Mouse (Mus musculus) ES-Bruce4 (cell line): ENCODE measurements at regions not wholly inside any gene's neighbourhood (a gene's known extent, or its start where the extent isn't known, plus 50 kb on each side); places are given as distances from the start of the nearest gene placed in this dataset.

Experiments
- H3K27ac ChIP-seq: 2 replicates; pipeline ENCODE4 v1.5.1; 2012; ENCODE audit warnings: low read length, inconsistent platforms; ENCODE audit not compliant: insufficient read depth
- H3K27me3 ChIP-seq: 2 replicates; pipeline ENCODE4 v1.6.1; 2012; ENCODE audit warnings: mild to moderate bottlenecking, low read length, inconsistent platforms; ENCODE audit not compliant: control insufficient read depth, poor library complexity, insufficient read depth, severe bottlenecking
- H3K36me3 ChIP-seq: 2 replicates; pipeline ENCODE4 v1.6.1; 2012; ENCODE audit warnings: inconsistent platforms, mild to moderate bottlenecking, low read length, moderate library complexity; ENCODE audit not compliant: control insufficient read depth, poor library complexity, insufficient read depth, severe bottlenecking
- H3K4me1 ChIP-seq: one replicate; pipeline ENCODE4 v1.8.1; 2011; ENCODE audit warnings: low read length; ENCODE audit not compliant: control insufficient read depth, insufficient read depth
- H3K4me3 ChIP-seq: 2 replicates; pipeline ENCODE4 v1.5.1; 2011; ENCODE audit warnings: low read depth, mild to moderate bottlenecking, low read length
- H3K9ac ChIP-seq: 2 replicates; pipeline ENCODE4 v1.6.1; 2012; ENCODE audit warnings: low read depth, mild to moderate bottlenecking, inconsistent platforms; ENCODE audit not compliant: poor library complexity, severe bottlenecking
- H3K9me3 ChIP-seq: replicated peaks from 2 replicates; pipeline ENCODE4 v1.6.1; 2012; ENCODE audit warnings: mild to moderate bottlenecking, low read length, inconsistent platforms; ENCODE audit not compliant: control insufficient read depth, poor library complexity, insufficient read depth, severe bottlenecking
- CTCF ChIP-seq: IDR thresholded peaks from one replicate; pipeline ENCODE4 v1.8.1; 2011; ENCODE audit warnings: low read depth, low read length
- EP300 ChIP-seq: IDR thresholded peaks from 2 replicates; pipeline ENCODE4 v1.6.1; 2011; ENCODE audit warnings: low read depth, low read length; ENCODE audit not compliant: insufficient read depth
- POLR2A ChIP-seq: IDR thresholded peaks from one replicate; pipeline ENCODE4 v1.8.1; 2011; ENCODE audit warnings: low read length; ENCODE audit not compliant: insufficient read depth

DNA sequence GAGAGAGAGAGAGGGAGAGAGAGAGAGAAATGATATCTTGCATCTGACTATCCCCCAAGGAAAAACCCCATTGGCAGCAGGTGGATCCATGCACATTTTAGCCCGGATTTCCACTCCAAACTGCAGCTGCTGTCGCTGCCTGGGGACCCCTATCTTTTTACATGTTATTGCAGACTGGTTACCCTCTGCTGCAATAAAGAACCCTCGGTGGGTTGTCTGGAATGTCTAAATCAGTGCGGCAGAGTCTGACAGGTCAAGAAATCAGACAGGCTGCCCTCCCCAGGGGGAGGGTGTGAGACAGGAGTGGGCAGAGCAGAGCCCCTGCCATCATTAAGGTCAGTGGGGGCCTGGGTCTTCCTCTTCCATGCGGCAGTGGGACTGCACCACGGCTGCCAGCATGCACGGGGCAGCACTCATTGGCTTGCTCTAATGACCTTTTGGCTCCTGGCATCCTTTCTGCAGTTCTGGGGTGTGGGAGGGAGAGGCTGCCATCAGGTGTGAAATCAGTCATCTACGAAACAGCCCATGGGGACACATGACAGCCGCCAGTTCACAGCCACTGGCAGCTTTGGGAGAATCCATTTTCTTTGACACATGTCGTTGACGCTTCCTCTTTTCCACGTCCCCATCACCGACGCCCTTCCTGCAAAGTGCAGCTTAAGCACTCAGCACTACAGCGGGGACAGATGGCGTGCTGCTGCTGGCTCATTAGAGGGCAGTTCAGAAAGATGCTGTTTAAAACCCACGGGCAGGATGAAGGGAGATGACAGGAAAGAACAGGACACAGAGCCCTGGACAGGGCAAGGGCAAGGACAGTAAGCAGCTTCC is 256.8 kb upstream of the Sulf2 start:
- H3K9me3 ChIP-seq = no peaks in the 10 kb centered on the region
- no peaks in the 10 kb centered on the region for H3K27me3 ChIP-seq
- H3K27ac ChIP-seq = no peak overlapping the region
- no peak overlapping the region for H3K4me3 ChIP-seq
- TF ChIP-seq POLR2A (no peak), CTCF (no peak), EP300 (no peak)
- no peaks in the 10 kb centered on the region for H3K4me1 ChIP-seq
- no peaks in the 10 kb centered on the region for H3K36me3 ChIP-seq
- no peak overlapping the region for H3K9ac ChIP-seq

DNA sequence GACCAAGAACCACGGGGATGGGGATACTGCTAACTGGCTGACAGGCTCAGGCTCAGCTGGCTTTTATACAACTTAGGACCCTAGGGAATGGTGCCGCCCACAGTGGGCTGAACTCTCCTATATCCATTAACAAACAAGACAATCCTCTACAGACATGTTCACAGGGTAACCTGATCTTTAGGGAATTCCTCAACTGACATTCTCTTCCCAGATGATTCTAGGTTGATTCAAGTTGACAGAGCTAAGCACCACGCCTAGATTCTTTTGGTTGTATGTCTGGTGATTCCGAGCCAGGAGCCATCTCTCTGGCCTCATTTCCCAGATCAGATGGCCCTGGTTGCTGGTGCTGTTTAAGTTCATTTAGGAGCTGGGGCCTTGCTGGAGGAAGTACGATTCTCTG is 253.9 kb upstream of the Sulf2 start:
- no peaks in the 10 kb centered on the region for H3K27me3 ChIP-seq
- H3K36me3 ChIP-seq = no peaks in the 10 kb centered on the region
- no peak overlapping the region for H3K9ac ChIP-seq
- TF ChIP-seq EP300 (no peak), POLR2A (no peak), CTCF (no peak)
- no peaks in the 10 kb centered on the region for H3K9me3 ChIP-seq
- H3K27ac ChIP-seq = no peak overlapping the region
- H3K4me3 ChIP-seq = no peak overlapping the region
- H3K4me1 ChIP-seq = no peaks in the 10 kb centered on the region

DNA sequence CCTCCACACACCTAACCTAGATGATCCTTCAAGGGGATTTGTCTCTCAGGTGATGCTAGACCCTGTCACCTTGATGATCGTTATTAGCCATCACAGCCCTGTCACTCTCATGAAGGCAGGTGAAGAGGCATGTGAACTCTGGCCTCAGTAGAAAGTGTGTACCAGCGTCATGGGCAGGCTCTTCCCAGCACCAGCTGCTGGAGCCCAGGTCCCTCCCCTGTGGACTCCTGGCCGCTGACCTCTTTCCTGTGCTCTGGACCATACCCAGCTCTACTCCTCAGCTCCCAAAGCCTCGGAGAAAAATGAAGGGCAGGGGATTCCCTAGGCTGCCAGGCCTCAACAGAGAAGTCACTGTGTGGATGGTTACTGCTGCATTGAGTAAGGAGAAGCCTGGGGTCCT is 253.3 kb upstream of the Sulf2 start:
- Histone ChIP-seq H3K4me3 (no peak overlapping the region), H3K9me3 (no peaks in the 10 kb centered on the region), H3K9ac (no peak overlapping the region), H3K36me3 (no peaks in the 10 kb centered on the region), H3K27ac (no peak overlapping the region), H3K4me1 (no peaks in the 10 kb centered on the region), H3K27me3 (no peaks in the 10 kb centered on the region)
- TF ChIP-seq POLR2A = no peak
- TF ChIP-seq EP300 = no peak

GRCm38 (mm10) chr2:166408009-166408408 is 252.5 kb upstream of the Sulf2 start:
- no peaks in the 10 kb centered on the region for H3K4me1 ChIP-seq

GRCm38 (mm10) chr2:166406826-166407225 is 251.4 kb upstream of the Sulf2 start:
- Histone ChIP-seq H3K9ac (no peak overlapping the region), H3K27me3 (no peaks in the 10 kb centered on the region), H3K27ac (no peak overlapping the region), H3K4me1 (no peaks in the 10 kb centered on the region), H3K36me3 (no peaks in the 10 kb centered on the region), H3K4me3 (no peak overlapping the region), H3K9me3 (no peaks in the 10 kb centered on the region)
- TF ChIP-seq EP300 (no peak), CTCF (no peak), POLR2A (no peak)

More at GRCm38 (mm10) chr2:166408009-166408408, 252.5 kb upstream of the Sulf2 start:
- Histone ChIP-seq H3K9me3 (no peaks in the 10 kb centered on the region), H3K36me3 (no peaks in the 10 kb centered on the region), H3K27ac (no peak overlapping the region), H3K9ac (no peak overlapping the region), H3K27me3 (no peaks in the 10 kb centered on the region), H3K4me3 (no peak overlapping the region)
- TF ChIP-seq CTCF (no peak), EP300 (no peak), POLR2A (no peak)

GRCm38 (mm10) chr2:166403319-166403718 is 247.9 kb upstream of the Sulf2 start:
- no peak overlapping the region for H3K4me3 ChIP-seq
- no peaks in the 10 kb centered on the region for H3K4me1 ChIP-seq
- H3K9me3 ChIP-seq = no peaks in the 10 kb centered on the region
- TF ChIP-seq CTCF (no peak), EP300 (no peak), POLR2A (no peak)
- no peak overlapping the region for H3K9ac ChIP-seq
- no peaks in the 10 kb centered on the region for H3K27me3 ChIP-seq
- no peak overlapping the region for H3K27ac ChIP-seq
- H3K36me3 ChIP-seq = no peaks in the 10 kb centered on the region
